27 mouse cellular contexts compared by ENCODE assay signal in genomic region chr1:68943141-68943540, GRCm38 (mm10).
DNase-seq lines count a peak whose midpoint lies in the region; ATAC-seq and TF ChIP-seq lines count a peak whose summit lies in the region.
"Had no signal": no experiment of that assay in that cellular context is flagged by ENCODE, and none has a peak within 500 bp of the region (broad histone marks: within the 10 kb centered on the region; RNA-seq: fewer than 3 reads in every experiment).

No protein-coding gene starts in this region.

- no peak overlapping the region; a peak in 1 of 4 replicates for H3K27ac ChIP-seq in heart, embryonic 14.5 days (replicated peaks in 1 of 2; ENCODE audit: control insufficient read depth in 1 of 2, insufficient read depth in 1 of 2, low read depth in 2 of 2, low read length in 2 of 2)
- no peak overlapping the region for H3K27ac ChIP-seq in lung, embryonic 15.5 days
- H3K27ac ChIP-seq in lung, postnatal 0 days (ENCODE audit: low read length): no peak overlapping the region
- no peak overlapping the region for H3K27ac ChIP-seq in midbrain, postnatal 0 days (ENCODE audit: low read depth, low read length)
- no peak overlapping the region for H3K27ac ChIP-seq in midbrain, embryonic 10.5 days (replicated peaks)
- H3K27ac ChIP-seq: forebrain, embryonic 13.5 days; hindbrain, embryonic 12.5 days; limb, embryonic 12.5 days; liver, embryonic 15.5 days; neural tube, embryonic 13.5 days; stomach, postnatal 0 days had no signal

- TF ChIP-seq EP300 in lung, postnatal 0 days (IDR thresholded peaks at IDR 0.05): no peak

- 9% methylated on average over 2 of the region's 2 CpGs for WGBS in heart, embryonic 14.5 days
- WGBS in lung, embryonic 15.5 days: 20% methylated on average over 2 of the region's 2 CpGs
- WGBS in lung, postnatal 0 days: 15% methylated on average over 2 of the region's 2 CpGs
- 46% methylated on average over 2 of the region's 2 CpGs for WGBS in midbrain, postnatal 0 days
- 49% methylated on average over 2 of the region's 2 CpGs for WGBS in midbrain, embryonic 10.5 days

- H3K4me2 ChIP-seq in heart, embryonic 14.5 days (ENCODE audit: low read length): 0 out of 2 replicates have a peak overlapping the region, but pooled peaks have one; percentile 23
- H3K4me2 ChIP-seq in lung, embryonic 15.5 days: no peak overlapping the region
- H3K4me2 ChIP-seq in lung, postnatal 0 days (replicated peaks; ENCODE audit: low read depth, low read length): no peak overlapping the region
- H3K4me2 ChIP-seq in midbrain, postnatal 0 days (ENCODE audit: low read depth, low read length, poor library complexity, severe bottlenecking): no peak overlapping the region
- H3K4me2 ChIP-seq: forebrain, embryonic 13.5 days; hindbrain, embryonic 12.5 days; limb, embryonic 12.5 days; liver, embryonic 15.5 days; neural tube, embryonic 13.5 days had no signal

- no peaks in the 10 kb centered on the region for H3K9me3 ChIP-seq in heart, embryonic 14.5 days (ENCODE audit: control insufficient read depth, low read length)
- no peaks in the 10 kb centered on the region for H3K9me3 ChIP-seq in lung, embryonic 15.5 days
- H3K9me3 ChIP-seq in lung, postnatal 0 days (ENCODE audit: low read length): no peaks in the 10 kb centered on the region
- no peaks in the 10 kb centered on the region for H3K9me3 ChIP-seq in midbrain, postnatal 0 days (ENCODE audit: low read length)
- H3K9me3 ChIP-seq in midbrain, embryonic 10.5 days (replicated peaks): no peaks in the 10 kb centered on the region
- H3K9me3 ChIP-seq: forebrain, embryonic 13.5 days; hindbrain, embryonic 12.5 days; limb, embryonic 12.5 days; liver, embryonic 15.5 days; megakaryocyte, embryonic 14.5 days; neural tube, embryonic 13.5 days had no signal

- no peak overlapping the region for H3K9ac ChIP-seq in heart, embryonic 14.5 days (ENCODE audit: low read length)
- H3K9ac ChIP-seq in lung, embryonic 15.5 days: no peak overlapping the region
- no peak overlapping the region for H3K9ac ChIP-seq in lung, postnatal 0 days (replicated peaks; ENCODE audit: low read depth)
- no peak overlapping the region for H3K9ac ChIP-seq in midbrain, postnatal 0 days (replicated peaks; ENCODE audit: low read length, poor library complexity, severe bottlenecking)
- H3K9ac ChIP-seq: forebrain, embryonic 13.5 days; hindbrain, embryonic 12.5 days; limb, embryonic 12.5 days; liver, embryonic 15.5 days; neural tube, embryonic 13.5 days had no signal

- peak; percentile 61 to 75 for DNase-seq in cerebellum, postnatal 10 days
- DNase-seq in cerebellum, postnatal 36 days: no peak
- no peak for DNase-seq in heart, postnatal 4 days
- DNase-seq in lung, postnatal 0 days (ENCODE audit: low spot score): no peak
- peak; percentile 39 for DNase-seq in midbrain, postnatal 0 days (ENCODE audit: low spot score)
- no peak for DNase-seq in midbrain, embryonic 10.5 days (ENCODE audit: low spot score)
- DNase-seq: adrenal gland, adult 8-10 months; cerebellum, adult 8-10 months; gastrocnemius, postnatal 10 days; kidney, adult 9 months; kidney, postnatal 14 days; layer of hippocampus, adult 9-11 months; lung, postnatal 4 days; right cerebral cortex, postnatal 4 days; thymus, adult 18-20 months; thymus, postnatal 25 days had no signal

- no peaks in the 10 kb centered on the region for H3K36me3 ChIP-seq in heart, embryonic 14.5 days (ENCODE audit: control insufficient read depth, insufficient read depth, low read length)
- no peaks in the 10 kb centered on the region for H3K36me3 ChIP-seq in lung, embryonic 15.5 days
- no peaks in the 10 kb centered on the region for H3K36me3 ChIP-seq in lung, postnatal 0 days (ENCODE audit: insufficient read depth, low read length)
- no peaks in the 10 kb centered on the region for H3K36me3 ChIP-seq in midbrain, postnatal 0 days (ENCODE audit: insufficient read depth, low read length)
- no peaks in the 10 kb centered on the region for H3K36me3 ChIP-seq in midbrain, embryonic 10.5 days
- H3K36me3 ChIP-seq: hindbrain, embryonic 12.5 days; limb, embryonic 12.5 days; liver, embryonic 15.5 days; neural tube, embryonic 13.5 days had no signal

- peaks cover 0 to 12% of the 10 kb centered on the region in 2 experiments; a peak in 3 of 4 replicates for H3K4me1 ChIP-seq in heart, embryonic 14.5 days (ENCODE audit: control insufficient read depth in 2 of 2, insufficient read depth in 2 of 2, low read length in 2 of 2)
- no peaks in the 10 kb centered on the region for H3K4me1 ChIP-seq in lung, embryonic 15.5 days
- no peaks in the 10 kb centered on the region for H3K4me1 ChIP-seq in lung, postnatal 0 days (ENCODE audit: insufficient read depth, low read depth, low read length)
- H3K4me1 ChIP-seq in midbrain, postnatal 0 days (ENCODE audit: insufficient read depth, low read length): no peaks in the 10 kb centered on the region
- H3K4me1 ChIP-seq in midbrain, embryonic 10.5 days: peaks cover 2% of the 10 kb centered on the region; the same call in 1 of the 2 replicates
- H3K4me1 ChIP-seq: forebrain, embryonic 13.5 days; hindbrain, embryonic 12.5 days; limb, embryonic 12.5 days; liver, embryonic 15.5 days; megakaryocyte, embryonic 14.5 days; neural tube, embryonic 13.5 days had no signal

- no peaks in the 10 kb centered on the region for H3K27me3 ChIP-seq in heart, embryonic 14.5 days (ENCODE audit: control insufficient read depth, insufficient read depth, low read length)
- H3K27me3 ChIP-seq in lung, embryonic 15.5 days: no peaks in the 10 kb centered on the region
- H3K27me3 ChIP-seq in lung, postnatal 0 days (replicated peaks; ENCODE audit: insufficient read depth, low read length): no peaks in the 10 kb centered on the region
- no peaks in the 10 kb centered on the region for H3K27me3 ChIP-seq in midbrain, postnatal 0 days (ENCODE audit: insufficient read depth, low read length)
- H3K27me3 ChIP-seq in midbrain, embryonic 10.5 days (ENCODE audit: low read depth, poor library complexity, severe bottlenecking): no peaks in the 10 kb centered on the region
- H3K27me3 ChIP-seq: CH12.LX; forebrain, embryonic 13.5 days; hindbrain, embryonic 12.5 days; limb, embryonic 12.5 days; liver, embryonic 15.5 days; megakaryocyte, embryonic 14.5 days; neural tube, embryonic 13.5 days had no signal

- TF ChIP-seq CTCF in lung, postnatal 0 days (IDR thresholded peaks at IDR 0.05): no peak
- TF ChIP-seq CTCF in midbrain, postnatal 0 days (IDR thresholded peaks at IDR 0.05): no peak

- H3K4me3 ChIP-seq in heart, embryonic 14.5 days (ENCODE audit: control insufficient read depth in 1 of 2, insufficient read depth in 1 of 2, low read depth in 1 of 2, low read length in 2 of 2): no peak overlapping the region
- no peak overlapping the region for H3K4me3 ChIP-seq in lung, embryonic 15.5 days
- H3K4me3 ChIP-seq in lung, postnatal 0 days (ENCODE audit: low read depth, low read length): no peak overlapping the region
- H3K4me3 ChIP-seq in midbrain, postnatal 0 days (ENCODE audit: low read depth, low read length): no peak overlapping the region
- H3K4me3 ChIP-seq in midbrain, embryonic 10.5 days: no peak overlapping the region
- H3K4me3 ChIP-seq: forebrain, embryonic 13.5 days; hindbrain, embryonic 12.5 days; limb, embryonic 12.5 days; liver, embryonic 15.5 days; megakaryocyte, embryonic 14.5 days; neural tube, embryonic 13.5 days had no signal

- ATAC-seq in heart, embryonic 14.5 days (ENCODE audit: insufficient number of reproducible peaks, insufficient read depth, low FRiP score, low read depth): no peak
- ATAC-seq in lung, embryonic 15.5 days (ENCODE audit: borderline replicate concordance, extremely low read depth, low FRiP score, low TSS enrichment): peak; percentile 39; the same call in 1 of the 2 replicates
- no peak for ATAC-seq in lung, postnatal 0 days
- ATAC-seq in midbrain, postnatal 0 days (ENCODE audit: low FRiP score): no peak
- ATAC-seq: forebrain, embryonic 13.5 days; intestine, postnatal 0 days had no signal

Comparison
In these comparisons a context has a peak if more than half of its experiments do, and no peak if none do; other contexts are left out.
1. DNase-seq: peak in cerebellum, postnatal 10 days (2 of 2) and midbrain, postnatal 0 days (single experiment); none in cerebellum, postnatal 36 days (0 of 2), heart, postnatal 4 days (single experiment), lung, postnatal 0 days (single experiment) and midbrain, embryonic 10.5 days (single experiment).